Mouse (Mus musculus): ENCODE measurements around the gene Lsm4. TPM values are rescaled to one million over a fixed set of nuclear protein-coding genes. Genes with fewer than 3 reads are reported as not detected.

Gene Lsm4
- polyA plus RNA-seq, 1 experiment from 2014 or later, result 98.5 TPM

- no peak for DNase-seq
These were observed 29.8 kb downstream of the Lsm4 start for GRCm38 (mm10) chr8:70702842-70703182.

DNA sequence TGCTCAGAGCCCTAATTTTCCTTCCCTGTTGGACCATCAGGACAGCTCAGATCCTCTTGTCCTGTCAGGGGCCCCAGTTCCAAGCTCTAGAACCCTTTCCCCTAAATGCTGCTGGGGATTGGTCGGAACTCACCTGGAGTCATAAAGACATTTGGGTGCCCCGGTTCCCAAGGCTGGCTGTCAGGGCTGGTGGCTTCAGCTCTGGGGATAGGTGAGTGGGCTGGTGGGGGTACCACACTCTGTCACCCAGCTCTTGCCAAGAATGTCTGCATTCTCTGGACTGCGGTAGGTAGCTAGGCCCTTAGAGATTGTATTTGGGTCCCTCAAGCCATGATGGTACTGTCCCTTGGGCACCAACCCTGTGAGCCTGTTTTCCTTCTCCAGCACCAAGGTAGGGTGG lies 30.2 kb downstream of the Lsm4 start, which contains the start of gene Iqcn:
TSS of gene Iqcn (plus strand) at position 171 of the 400 bp plus-strand sequence.
- WGBS (ENCODE audit: insufficient replicate concordance), result 86% methylated on average over 3 of the region's 3 CpGs
- Histone ChIP-seq H3K36me3 (replicated peaks; ENCODE audit: insufficient read depth, low read length) (no peaks in the 10 kb centered on the region), H3K4me2 (ENCODE audit: low read depth, low read length) (no peak within 1 kb of the TSS), H3K9me3 (ENCODE audit: low read length) (no peaks in the 10 kb centered on the region), H3K4me3 (ENCODE audit: low read depth, low read length) (no peak within 1 kb of the TSS), H3K4me1 (ENCODE audit: insufficient read depth) (peaks cover 11% of the 10 kb centered on the region), H3K27ac (ENCODE audit: low read depth) (no peak within 1 kb of the TSS), H3K9ac (replicated peaks) (no peak within 1 kb of the TSS), H3K27me3 (ENCODE audit: insufficient read depth, low read length) (no peaks in the 10 kb centered on the region)
- no peak for TF ChIP-seq EP300 (IDR thresholded peaks at IDR 0.05; ENCODE audit: low read depth)
- no peak for TF ChIP-seq CTCF (IDR thresholded peaks at IDR 0.05; ENCODE audit: low read depth)
- ATAC-seq (no peak), DNase-seq (no peak)

More at GRCm38 (mm10) chr8:70702842-70703182, 29.8 kb downstream of the Lsm4 start:
- no peak overlapping the region for H3K9ac ChIP-seq (replicated peaks)
- H3K4me2 ChIP-seq (ENCODE audit: low read depth, low read length), result no peak overlapping the region
- H3K4me1 ChIP-seq (ENCODE audit: insufficient read depth), result peaks cover 15% of the 10 kb centered on the region
- no peak for ATAC-seq
- H3K9me3 ChIP-seq (ENCODE audit: low read length), result no peaks in the 10 kb centered on the region
- no peaks in the 10 kb centered on the region for H3K36me3 ChIP-seq (replicated peaks; ENCODE audit: insufficient read depth, low read length)
- H3K4me3 ChIP-seq (ENCODE audit: low read depth, low read length), result no peak overlapping the region
- no peaks in the 10 kb centered on the region for H3K27me3 ChIP-seq (ENCODE audit: insufficient read depth, low read length)
- no peak overlapping the region for H3K27ac ChIP-seq (ENCODE audit: low read depth)
- WGBS (ENCODE audit: insufficient replicate concordance), result 82% methylated on average over 3 of the region's 3 CpGs
- TF ChIP-seq CTCF (IDR thresholded peaks at IDR 0.05; ENCODE audit: low read depth) (no peak), EP300 (IDR thresholded peaks at IDR 0.05; ENCODE audit: low read depth) (no peak)

GRCm38 (mm10) chr8:70708281-70708680 lies 35.2 kb downstream of the Lsm4 start:
- H3K27ac ChIP-seq (ENCODE audit: low read depth), result no peak overlapping the region
- no peak for DNase-seq

DNA sequence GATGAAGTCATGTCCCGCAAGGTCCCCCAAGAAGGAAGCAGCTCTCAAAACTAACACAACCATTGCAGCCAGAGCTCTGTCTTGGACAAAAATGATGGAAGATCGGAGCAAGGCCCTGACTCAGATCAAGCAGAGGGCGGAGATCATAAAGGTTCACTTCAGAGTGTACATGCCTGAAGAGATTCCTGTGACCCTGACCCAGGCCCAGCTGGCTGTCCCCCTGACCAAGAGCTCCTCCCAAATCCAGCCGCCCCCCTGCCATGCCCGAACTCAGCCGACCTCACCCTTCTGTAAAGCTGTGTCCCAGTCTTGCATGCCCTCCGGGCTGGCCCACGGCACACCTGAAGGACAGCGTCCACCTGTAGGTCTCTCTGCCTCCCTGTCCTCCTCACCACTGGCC lies 36.7 kb downstream of the Lsm4 start:
- no peak overlapping the region for H3K4me3 ChIP-seq (ENCODE audit: low read depth, low read length)
- no peaks in the 10 kb centered on the region for H3K36me3 ChIP-seq (replicated peaks; ENCODE audit: insufficient read depth, low read length)
- H3K27ac ChIP-seq (ENCODE audit: low read depth), result no peak overlapping the region
- no peak overlapping the region for H3K4me2 ChIP-seq (ENCODE audit: low read depth, low read length)
- no peak overlapping the region for H3K9ac ChIP-seq (replicated peaks)
- H3K27me3 ChIP-seq (ENCODE audit: insufficient read depth, low read length), result no peaks in the 10 kb centered on the region
- no peak for TF ChIP-seq CTCF (IDR thresholded peaks at IDR 0.05; ENCODE audit: low read depth)
- TF ChIP-seq EP300 (IDR thresholded peaks at IDR 0.05; ENCODE audit: low read depth), result no peak
- ATAC-seq, result no peak
- DNase-seq, result no peak
- 78% methylated on average over 9 of the region's 9 CpGs for WGBS (ENCODE audit: insufficient replicate concordance)
- H3K9me3 ChIP-seq (ENCODE audit: low read length), result no peaks in the 10 kb centered on the region
- no peaks in the 10 kb centered on the region for H3K4me1 ChIP-seq (ENCODE audit: insufficient read depth)

More at GRCm38 (mm10) chr8:70708281-70708680, 35.2 kb downstream of the Lsm4 start:
- Histone ChIP-seq H3K9ac (replicated peaks) (no peak overlapping the region), H3K4me1 (ENCODE audit: insufficient read depth) (no peaks in the 10 kb centered on the region), H3K4me3 (ENCODE audit: low read depth, low read length) (no peak overlapping the region), H3K9me3 (ENCODE audit: low read length) (no peaks in the 10 kb centered on the region), H3K4me2 (ENCODE audit: low read depth, low read length) (no peak overlapping the region), H3K36me3 (replicated peaks; ENCODE audit: insufficient read depth, low read length) (no peaks in the 10 kb centered on the region), H3K27me3 (ENCODE audit: insufficient read depth, low read length) (no peaks in the 10 kb centered on the region)
- 78% methylated on average over 14 of the region's 14 CpGs for WGBS (ENCODE audit: insufficient replicate concordance)
- TF ChIP-seq EP300 (IDR thresholded peaks at IDR 0.05; ENCODE audit: low read depth), result no peak
- TF ChIP-seq CTCF (IDR thresholded peaks at IDR 0.05; ENCODE audit: low read depth), result no peak
- no peak for ATAC-seq

DNA sequence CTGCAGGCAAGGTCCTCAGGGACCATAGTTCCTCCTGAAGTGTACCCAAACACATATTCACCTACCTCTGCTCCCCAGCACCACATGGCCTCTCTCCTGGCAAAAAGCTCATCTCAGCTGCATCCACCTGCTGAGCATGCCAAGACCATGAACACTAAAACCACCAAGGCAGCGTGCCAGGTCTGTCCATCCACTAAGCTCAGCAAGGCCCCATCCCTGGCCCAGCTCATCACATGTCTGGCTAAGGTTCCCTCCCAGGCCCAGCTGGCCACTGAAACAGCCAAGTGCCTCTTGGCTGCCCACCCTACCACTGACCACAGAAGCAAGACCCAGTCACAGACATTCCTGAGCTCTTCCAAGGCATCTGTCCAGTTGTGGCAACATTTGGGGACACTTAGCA lies 37.2 kb downstream of the Lsm4 start:
- H3K4me3 ChIP-seq (ENCODE audit: low read depth, low read length), result no peak overlapping the region
- DNase-seq (no peak), ATAC-seq (no peak)
- no peak overlapping the region for H3K4me2 ChIP-seq (ENCODE audit: low read depth, low read length)
- WGBS (ENCODE audit: insufficient replicate concordance), result 100% methylated on average over 1 of the region's 1 CpGs
- TF ChIP-seq CTCF (IDR thresholded peaks at IDR 0.05; ENCODE audit: low read depth), result no peak
- no peak for TF ChIP-seq EP300 (IDR thresholded peaks at IDR 0.05; ENCODE audit: low read depth)
- no peaks in the 10 kb centered on the region for H3K4me1 ChIP-seq (ENCODE audit: insufficient read depth)
- no peaks in the 10 kb centered on the region for H3K27me3 ChIP-seq (ENCODE audit: insufficient read depth, low read length)
- no peaks in the 10 kb centered on the region for H3K9me3 ChIP-seq (ENCODE audit: low read length)
- H3K27ac ChIP-seq (ENCODE audit: low read depth), result no peak overlapping the region
- H3K36me3 ChIP-seq (replicated peaks; ENCODE audit: insufficient read depth, low read length), result no peaks in the 10 kb centered on the region
- no peak overlapping the region for H3K9ac ChIP-seq (replicated peaks)

DNA sequence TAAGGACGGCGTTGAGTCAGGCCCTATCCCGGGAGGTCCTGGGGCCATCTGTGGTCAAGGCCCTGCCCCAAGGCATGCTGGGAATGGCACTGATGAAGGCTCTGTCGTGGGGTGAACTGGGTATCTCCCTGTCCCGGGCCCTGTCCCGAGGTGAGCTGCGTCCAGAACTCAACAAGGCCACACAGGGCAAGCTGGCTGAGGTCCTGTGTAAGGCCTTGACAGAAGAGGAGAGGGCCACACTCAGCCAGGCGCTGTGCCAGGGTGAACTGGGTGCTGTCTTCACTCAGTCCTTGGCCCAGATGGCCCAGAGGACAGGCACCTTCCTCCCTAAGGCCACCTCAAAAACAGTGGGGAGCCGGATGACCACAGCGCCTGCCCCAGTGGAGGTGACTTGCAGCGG lies 38.0 kb downstream of the Lsm4 start:
- ATAC-seq (no peak), DNase-seq (no peak)
- no peak overlapping the region for H3K4me2 ChIP-seq (ENCODE audit: low read depth, low read length)
- no peaks in the 10 kb centered on the region for H3K27me3 ChIP-seq (ENCODE audit: insufficient read depth, low read length)
- no peak overlapping the region for H3K4me3 ChIP-seq (ENCODE audit: low read depth, low read length)
- no peak overlapping the region for H3K9ac ChIP-seq (replicated peaks)
- H3K36me3 ChIP-seq (replicated peaks; ENCODE audit: insufficient read depth, low read length), result no peaks in the 10 kb centered on the region
- H3K9me3 ChIP-seq (ENCODE audit: low read length), result no peaks in the 10 kb centered on the region
- H3K4me1 ChIP-seq (ENCODE audit: insufficient read depth), result no peaks in the 10 kb centered on the region
- WGBS (ENCODE audit: insufficient replicate concordance), result 79% methylated on average over 11 of the region's 11 CpGs
- no peak overlapping the region for H3K27ac ChIP-seq (ENCODE audit: low read depth)
- TF ChIP-seq EP300 (IDR thresholded peaks at IDR 0.05; ENCODE audit: low read depth), result no peak
- TF ChIP-seq CTCF (IDR thresholded peaks at IDR 0.05; ENCODE audit: low read depth), result no peak

DNA sequence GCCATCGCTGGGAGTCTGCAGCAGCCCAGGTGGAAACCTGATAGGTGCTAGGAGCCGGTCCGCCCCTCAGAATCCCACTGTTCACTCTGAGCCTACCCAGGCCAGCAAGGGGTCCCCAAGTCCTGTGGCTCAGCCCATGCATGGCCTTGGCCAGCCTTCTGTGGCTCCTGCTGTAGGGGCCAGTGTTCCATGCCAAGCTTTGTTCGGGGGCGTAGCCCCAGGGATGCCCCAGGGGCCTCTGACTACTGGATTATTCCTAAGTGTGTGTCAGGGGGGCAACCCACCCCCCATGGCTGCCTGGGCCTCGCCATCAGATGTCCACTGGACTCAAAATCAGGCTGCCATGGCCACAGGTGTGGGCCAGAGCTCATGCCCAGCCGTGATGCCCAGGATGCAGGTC lies 40.9 kb downstream of the Lsm4 start:
- no peak for ATAC-seq
- no peak overlapping the region for H3K4me2 ChIP-seq (ENCODE audit: low read depth, low read length)
- H3K27me3 ChIP-seq (ENCODE audit: insufficient read depth, low read length), result no peaks in the 10 kb centered on the region
- no peak for DNase-seq
- TF ChIP-seq CTCF (IDR thresholded peaks at IDR 0.05; ENCODE audit: low read depth) (no peak), EP300 (IDR thresholded peaks at IDR 0.05; ENCODE audit: low read depth) (no peak)
- H3K9ac ChIP-seq (replicated peaks), result no peak overlapping the region
- H3K4me1 ChIP-seq (ENCODE audit: insufficient read depth), result peaks cover 4% of the 10 kb centered on the region; the same call in 1 of the 2 replicates
- no peak overlapping the region for H3K4me3 ChIP-seq (ENCODE audit: low read depth, low read length)
- WGBS (ENCODE audit: insufficient replicate concordance), result 82% methylated on average over 7 of the region's 7 CpGs
- no peaks in the 10 kb centered on the region for H3K9me3 ChIP-seq (ENCODE audit: low read length)
- no peaks in the 10 kb centered on the region for H3K36me3 ChIP-seq (replicated peaks; ENCODE audit: insufficient read depth, low read length)
- H3K27ac ChIP-seq (ENCODE audit: low read depth), result no peak overlapping the region
